29 mouse cellular contexts compared by ENCODE assay signal in genomic region chr5:58286680-58287223, GRCm38 (mm10).
"Had no signal": no experiment of that assay in that cellular context is flagged by ENCODE, and none has a peak within 500 bp of the region (broad histone marks: within the 10 kb centered on the region; RNA-seq: fewer than 3 reads in every experiment).

No protein-coding gene starts in this region.

- DNase-seq: gastrocnemius, adult 2 months; gastrocnemius, postnatal 10 days; gastrocnemius, postnatal 25 days; heart, adult 11 months; heart, adult 2 months; heart, postnatal 14 days; heart, postnatal 36 days; kidney, adult 18-20 months; kidney, adult 8-10 months; kidney, postnatal 10 days; kidney, postnatal 25 days; kidney, postnatal 4 days; liver; liver, embryonic 13.5 days; liver, postnatal 0 days had no signal

- H3K27ac ChIP-seq: gastrocnemius, adult 2 months; heart, adult 2 months; heart, embryonic 13.5 days; heart, embryonic 15.5 days; hindbrain, embryonic 13.5 days; hindbrain, embryonic 15.5 days; hindbrain, postnatal 0 days; intestine, embryonic 15.5 days; layer of hippocampus, adult 2 months; left cerebral cortex, adult 2 months; limb, embryonic 13.5 days; liver, embryonic 13.5 days; liver, embryonic 15.5 days had no signal

- H3K4me1 ChIP-seq: heart, embryonic 13.5 days; heart, embryonic 15.5 days; hindbrain, embryonic 13.5 days; hindbrain, embryonic 15.5 days; intestine, embryonic 15.5 days; limb, embryonic 13.5 days; liver, embryonic 13.5 days; liver, embryonic 15.5 days had no signal

- H3K9ac ChIP-seq: heart, embryonic 13.5 days; heart, embryonic 15.5 days; hindbrain, embryonic 13.5 days; hindbrain, embryonic 15.5 days; intestine, embryonic 15.5 days; limb, embryonic 13.5 days; liver, embryonic 13.5 days; liver, embryonic 15.5 days; liver, postnatal 0 days had no signal

- H3K27me3 ChIP-seq: heart, embryonic 13.5 days; heart, embryonic 15.5 days; hindbrain, embryonic 13.5 days; hindbrain, embryonic 15.5 days; intestine, embryonic 15.5 days; limb, embryonic 13.5 days; liver, embryonic 13.5 days; liver, embryonic 15.5 days had no signal

- H3K9me3 ChIP-seq: heart, embryonic 13.5 days; heart, embryonic 15.5 days; hindbrain, embryonic 13.5 days; hindbrain, embryonic 15.5 days; intestine, embryonic 15.5 days; limb, embryonic 13.5 days; liver, embryonic 13.5 days; liver, embryonic 15.5 days had no signal

- H3K4me3 ChIP-seq: gastrocnemius, adult 2 months; heart, adult 2 months; heart, embryonic 13.5 days; heart, embryonic 15.5 days; hindbrain, embryonic 13.5 days; hindbrain, embryonic 15.5 days; intestine, embryonic 15.5 days; layer of hippocampus, adult 2 months; left cerebral cortex, adult 2 months; limb, embryonic 13.5 days; liver, embryonic 13.5 days; liver, embryonic 15.5 days had no signal

- H3K4me2 ChIP-seq: heart, embryonic 11.5 days; heart, embryonic 13.5 days; heart, embryonic 15.5 days; hindbrain, embryonic 13.5 days; hindbrain, embryonic 15.5 days; intestine, embryonic 15.5 days; limb, embryonic 13.5 days; liver, embryonic 11.5 days; liver, embryonic 13.5 days; liver, embryonic 15.5 days had no signal

- H3K36me3 ChIP-seq: heart, embryonic 13.5 days; heart, embryonic 15.5 days; hindbrain, embryonic 13.5 days; hindbrain, embryonic 15.5 days; intestine, embryonic 15.5 days; limb, embryonic 13.5 days; liver, embryonic 13.5 days; liver, embryonic 15.5 days had no signal

- ATAC-seq: hindbrain, postnatal 0 days; inflammation-experienced regulatory T-cells, adult 6 months; intestine, embryonic 15.5 days; intestine, postnatal 0 days; liver, postnatal 0 days had no signal
